Mouse (Mus musculus): ENCODE results near the gene Arih2. TPM values are rescaled to one million over a fixed set of nuclear protein-coding genes. Genes with fewer than 3 reads are reported as not detected.

The Arih2 gene
- polyA plus RNA-seq, 1 experiment from 2014 or later: 19.8 TPM

DNA sequence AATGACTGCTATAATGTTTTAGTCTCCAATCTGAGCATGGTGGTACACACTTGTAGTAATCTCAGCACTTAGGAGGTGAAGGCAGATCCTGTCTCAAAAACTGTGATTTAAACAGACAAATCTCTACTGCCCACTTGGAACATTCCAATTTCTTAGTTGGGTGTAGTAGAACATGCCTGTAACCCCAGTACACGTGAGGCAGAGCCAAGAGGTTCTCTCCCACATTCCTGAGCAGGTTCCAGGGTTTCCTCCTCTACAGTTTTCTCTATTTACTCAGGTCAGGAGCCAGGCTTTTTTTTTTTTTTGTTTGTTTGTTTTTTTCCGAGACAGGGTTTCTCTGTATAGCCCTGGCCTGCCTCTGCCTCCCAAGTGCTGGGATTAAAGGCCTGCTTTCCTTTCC is 49.2 kb downstream of the Arih2 start:
- H3K4me1 ChIP-seq (ENCODE audit: insufficient read depth): peaks cover 10% of the 10 kb centered on the region; the same call in 1 of the 2 replicates
- no peak overlapping the region for H3K9ac ChIP-seq (replicated peaks)
- H3K9me3 ChIP-seq (ENCODE audit: low read length): no peaks in the 10 kb centered on the region
- H3K4me3 ChIP-seq (ENCODE audit: low read depth, low read length): no peak overlapping the region
- no peak overlapping the region for H3K4me2 ChIP-seq (ENCODE audit: low read depth, low read length)
- no peak for ATAC-seq
- WGBS (ENCODE audit: insufficient replicate concordance): 57% methylated on average over 2 of the region's 2 CpGs
- no peak overlapping the region for H3K27ac ChIP-seq (ENCODE audit: low read depth)
- H3K27me3 ChIP-seq (ENCODE audit: insufficient read depth, low read length): no peaks in the 10 kb centered on the region
- DNase-seq: no peak
- H3K36me3 ChIP-seq (replicated peaks; ENCODE audit: insufficient read depth, low read length): peaks cover 21% of the 10 kb centered on the region
- TF ChIP-seq CTCF (IDR thresholded peaks at IDR 0.05; ENCODE audit: low read depth): no peak
- TF ChIP-seq EP300 (IDR thresholded peaks at IDR 0.05; ENCODE audit: low read depth): no peak

DNA sequence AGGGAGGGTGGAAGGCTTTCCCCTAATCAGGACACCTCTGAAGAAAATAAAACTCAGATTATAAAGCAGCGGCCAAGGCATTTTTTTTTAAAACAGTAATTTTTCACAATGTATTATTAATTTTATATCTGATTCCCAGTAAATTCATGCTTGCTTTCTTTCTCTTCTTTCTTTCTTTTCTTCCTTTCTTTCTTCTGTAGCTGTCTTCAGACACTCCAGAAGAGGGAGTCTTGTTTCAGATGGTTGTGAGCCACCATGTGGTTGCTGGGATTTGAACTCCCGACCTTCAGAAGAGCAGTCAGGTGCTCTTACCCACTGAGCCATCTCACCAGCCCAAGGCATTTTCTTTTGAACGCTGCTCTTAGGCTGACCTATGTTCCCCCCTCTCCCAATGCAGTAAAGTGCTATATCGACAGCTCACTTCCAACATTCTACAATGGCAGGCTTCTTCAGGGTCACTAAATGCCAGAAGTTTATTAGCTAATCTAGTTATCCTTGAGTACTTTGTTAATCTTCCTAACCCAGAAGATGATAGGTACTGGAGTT is 50.1 kb downstream of the Arih2 start:
- no peak overlapping the region for H3K4me2 ChIP-seq (ENCODE audit: low read depth, low read length)
- WGBS (ENCODE audit: insufficient replicate concordance): 73% methylated on average over 4 of the region's 4 CpGs
- no peak for DNase-seq
- ATAC-seq: no peak
- no peak overlapping the region for H3K4me3 ChIP-seq (ENCODE audit: low read depth, low read length)
- no peak overlapping the region for H3K9ac ChIP-seq (replicated peaks)
- H3K9me3 ChIP-seq (ENCODE audit: low read length): no peaks in the 10 kb centered on the region
- TF ChIP-seq CTCF (IDR thresholded peaks at IDR 0.05; ENCODE audit: low read depth) (no peak), EP300 (IDR thresholded peaks at IDR 0.05; ENCODE audit: low read depth) (no peak)
- peaks cover 13% of the 10 kb centered on the region for H3K36me3 ChIP-seq (replicated peaks; ENCODE audit: insufficient read depth, low read length)
- H3K27me3 ChIP-seq (ENCODE audit: insufficient read depth, low read length): no peaks in the 10 kb centered on the region
- no peak overlapping the region for H3K27ac ChIP-seq (ENCODE audit: low read depth)
- peaks cover 10% of the 10 kb centered on the region; the same call in 1 of the 2 replicates for H3K4me1 ChIP-seq (ENCODE audit: insufficient read depth)

DNA sequence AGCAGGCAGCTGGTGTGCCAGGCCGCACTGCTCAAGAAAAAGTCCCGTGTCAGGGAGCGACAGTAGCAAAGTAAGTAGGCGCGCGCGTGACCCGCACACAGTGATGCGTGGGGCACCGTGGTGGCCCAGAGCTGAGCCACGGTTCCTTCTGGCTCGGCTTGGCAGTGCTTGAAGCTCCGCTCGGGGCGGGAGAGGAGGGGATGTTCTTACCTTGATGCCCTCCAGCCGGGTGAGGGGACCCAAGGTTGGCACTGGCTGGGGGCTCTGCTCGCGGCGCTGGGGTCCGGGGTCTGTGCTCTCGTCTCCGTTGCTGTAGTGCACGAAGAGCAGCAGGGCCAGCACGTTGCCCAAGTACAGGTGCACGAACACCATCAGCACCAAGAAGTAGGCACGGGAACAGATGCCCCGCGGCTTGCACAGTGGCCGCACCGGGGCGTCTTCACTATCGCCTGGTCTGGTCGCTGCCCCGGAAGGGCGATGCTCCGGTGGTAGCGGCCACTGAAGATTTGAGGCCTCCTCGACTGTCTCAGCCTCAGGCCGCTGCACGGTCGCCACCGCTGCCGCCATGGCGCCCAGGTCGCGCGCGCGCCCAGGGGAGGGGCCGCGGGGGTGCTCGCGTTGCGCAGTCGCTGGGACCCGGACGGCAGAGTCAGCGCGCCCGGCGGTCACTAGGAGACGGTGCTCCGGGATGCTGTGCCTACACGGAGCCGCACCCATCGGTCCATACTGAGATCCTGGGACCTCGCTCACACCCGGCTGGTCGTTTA is 52.0 kb downstream of the Arih2 start, which contains the start of gene P4htm:
Gene P4htm, minus strand, starts transcription at position 670 of the 767 bp plus-strand sequence.
- Histone ChIP-seq H3K9ac (replicated peaks) (peak within 1 kb of the TSS; percentile 57), H3K4me1 (ENCODE audit: insufficient read depth) (peaks cover 10% of the 10 kb centered on the region; the same call in 1 of the 2 replicates), H3K27me3 (ENCODE audit: insufficient read depth, low read length) (no peaks in the 10 kb centered on the region), H3K36me3 (replicated peaks; ENCODE audit: insufficient read depth, low read length) (no peaks in the 10 kb centered on the region), H3K9me3 (ENCODE audit: low read length) (no peaks in the 10 kb centered on the region), H3K27ac (ENCODE audit: low read depth) (no peak within 1 kb of the TSS), H3K4me2 (ENCODE audit: low read depth, low read length) (peak within 1 kb of the TSS; percentile 84), H3K4me3 (ENCODE audit: low read depth, low read length) (peak within 1 kb of the TSS; percentile 53)
- peak; percentile 50 for DNase-seq
- 7% methylated on average over 67 of the region's 69 CpGs for WGBS (ENCODE audit: insufficient replicate concordance)
- no peak for TF ChIP-seq CTCF (IDR thresholded peaks at IDR 0.05; ENCODE audit: low read depth)
- TF ChIP-seq EP300 (IDR thresholded peaks at IDR 0.05; ENCODE audit: low read depth): no peak
- ATAC-seq: peak; percentile 69

DNA sequence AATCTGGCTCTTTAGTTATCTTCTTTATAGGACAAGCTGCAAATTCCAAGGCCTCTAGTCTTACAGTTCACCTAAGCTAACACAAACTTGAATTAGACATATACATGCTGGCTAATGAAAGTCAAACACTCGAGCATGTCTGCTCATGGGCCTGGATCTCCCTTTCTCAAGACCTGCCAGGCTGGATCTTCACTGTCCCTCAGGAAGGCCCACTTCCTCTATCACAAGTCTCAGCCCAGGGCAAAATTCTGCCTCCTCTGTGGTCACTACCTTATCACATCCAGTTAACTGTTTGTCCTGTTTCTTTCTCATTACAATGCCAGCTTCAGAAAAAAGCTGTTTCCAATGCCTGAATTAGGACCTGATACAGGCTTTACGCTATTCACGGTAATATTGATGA is 54.8 kb downstream of the Arih2 start:
- no peak overlapping the region for H3K9ac ChIP-seq (replicated peaks)
- ATAC-seq: no peak
- no peak for DNase-seq
- peaks cover 8% of the 10 kb centered on the region; the same call in 1 of the 2 replicates for H3K4me1 ChIP-seq (ENCODE audit: insufficient read depth)
- no peaks in the 10 kb centered on the region for H3K9me3 ChIP-seq (ENCODE audit: low read length)
- H3K27ac ChIP-seq (ENCODE audit: low read depth): no peak overlapping the region
- H3K4me2 ChIP-seq (ENCODE audit: low read depth, low read length): no peak overlapping the region
- TF ChIP-seq CTCF (IDR thresholded peaks at IDR 0.05; ENCODE audit: low read depth): no peak
- no peak for TF ChIP-seq EP300 (IDR thresholded peaks at IDR 0.05; ENCODE audit: low read depth)
- 52% methylated on average over 3 of the region's 3 CpGs for WGBS (ENCODE audit: insufficient replicate concordance)
- no peaks in the 10 kb centered on the region for H3K36me3 ChIP-seq (replicated peaks; ENCODE audit: insufficient read depth, low read length)
- H3K27me3 ChIP-seq (ENCODE audit: insufficient read depth, low read length): no peaks in the 10 kb centered on the region
- no peak overlapping the region for H3K4me3 ChIP-seq (ENCODE audit: low read depth, low read length)

DNA sequence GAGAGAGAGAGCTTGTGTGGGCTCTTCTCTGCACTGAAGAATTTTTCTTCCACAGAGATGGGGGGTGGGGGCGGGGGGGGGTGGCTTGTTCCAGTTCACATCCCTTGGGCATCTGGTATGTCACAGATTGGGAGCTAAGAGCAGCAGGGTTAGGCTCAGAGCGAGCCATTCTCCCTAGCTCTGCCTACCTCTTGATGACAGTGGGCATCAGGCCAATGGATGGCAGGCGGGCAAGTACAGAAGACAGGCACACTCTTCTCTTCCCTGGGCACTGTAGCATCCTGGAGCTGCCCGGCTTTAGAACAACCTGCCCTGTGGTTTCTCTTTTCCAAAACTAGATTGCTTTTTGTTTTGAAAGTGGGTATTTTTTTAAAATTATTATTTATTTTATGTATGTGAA is 57.7 kb downstream of the Arih2 start:
- WGBS (ENCODE audit: insufficient replicate concordance): 80% methylated on average over 4 of the region's 4 CpGs
- TF ChIP-seq EP300 (IDR thresholded peaks at IDR 0.05; ENCODE audit: low read depth): no peak
- TF ChIP-seq CTCF (IDR thresholded peaks at IDR 0.05; ENCODE audit: low read depth): no peak
- H3K27me3 ChIP-seq (ENCODE audit: insufficient read depth, low read length): no peaks in the 10 kb centered on the region
- no peaks in the 10 kb centered on the region for H3K4me1 ChIP-seq (ENCODE audit: insufficient read depth)
- ATAC-seq (no peak), DNase-seq (no peak)
- no peak overlapping the region for H3K9ac ChIP-seq (replicated peaks)
- no peak overlapping the region for H3K4me2 ChIP-seq (ENCODE audit: low read depth, low read length)
- no peaks in the 10 kb centered on the region for H3K36me3 ChIP-seq (replicated peaks; ENCODE audit: insufficient read depth, low read length)
- H3K9me3 ChIP-seq (ENCODE audit: low read length): no peaks in the 10 kb centered on the region
- no peak overlapping the region for H3K4me3 ChIP-seq (ENCODE audit: low read depth, low read length)
- no peak overlapping the region for H3K27ac ChIP-seq (ENCODE audit: low read depth)

DNA sequence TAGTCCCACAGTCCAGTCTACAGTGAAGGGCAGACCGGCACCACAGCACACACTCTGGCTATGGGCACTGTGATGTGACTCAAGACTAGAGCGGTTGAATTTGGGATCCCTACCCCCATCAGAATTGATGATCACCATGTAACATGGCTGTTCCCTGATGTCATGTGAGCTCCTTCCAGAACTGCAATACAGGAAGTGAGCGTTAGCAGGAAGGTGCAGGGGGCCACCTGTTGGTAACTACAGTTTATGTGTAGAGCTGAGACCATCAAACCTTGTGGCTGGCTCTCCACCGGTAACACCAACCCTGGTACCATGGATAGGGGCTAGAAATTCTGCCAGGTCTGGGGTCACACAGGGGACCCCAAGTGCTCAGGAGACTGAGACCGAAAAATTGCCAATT is 60.0 kb downstream of the Arih2 start:
- no peaks in the 10 kb centered on the region for H3K27me3 ChIP-seq (ENCODE audit: insufficient read depth, low read length)
- no peak for DNase-seq
- no peaks in the 10 kb centered on the region for H3K9me3 ChIP-seq (ENCODE audit: low read length)
- no peak overlapping the region for H3K4me2 ChIP-seq (ENCODE audit: low read depth, low read length)
- TF ChIP-seq CTCF (IDR thresholded peaks at IDR 0.05; ENCODE audit: low read depth) (peak; percentile 47; the same call in 1 of the 2 replicates), EP300 (IDR thresholded peaks at IDR 0.05; ENCODE audit: low read depth) (no peak)
- no peaks in the 10 kb centered on the region for H3K36me3 ChIP-seq (replicated peaks; ENCODE audit: insufficient read depth, low read length)
- H3K27ac ChIP-seq (ENCODE audit: low read depth): no peak overlapping the region
- no peak overlapping the region for H3K9ac ChIP-seq (replicated peaks)
- no peak for ATAC-seq
- H3K4me3 ChIP-seq (ENCODE audit: low read depth, low read length): no peak overlapping the region
- no peaks in the 10 kb centered on the region for H3K4me1 ChIP-seq (ENCODE audit: insufficient read depth)
- WGBS (ENCODE audit: insufficient replicate concordance): 70% methylated on average over 5 of the region's 5 CpGs
